Mouse (Mus musculus) forebrain, postnatal 0 days (tissue): Measurements from ENCODE around the gene Ncdn. TPM values are rescaled to one million over a fixed set of nuclear protein-coding genes. Genes with fewer than 3 reads are reported as not detected.

Experiments
- ATAC-seq: fragments of 200-750 bp; cut with Nextera tagmentation; 2 replicates; pipeline ENCODE4 v1.8.0; 2017; ENCODE audit warnings: mild to moderate bottlenecking, moderate library complexity
- DNase-seq: peaks from one replicate; pipeline ENCODE4 v3.0.0-alpha.2; 2015
- H3K27ac ChIP-seq: fragments of 300-500 bp; sonication (generic); 2 replicates; pipeline ENCODE4 v1.5.1; 2014; ENCODE audit warnings: low read depth, mild to moderate bottlenecking, antibody characterized with exemption, low read length, moderate library complexity, mixed read lengths
- H3K27me3 ChIP-seq: fragments of 300-500 bp; sonication (generic); 2 replicates; pipeline ENCODE4 v1.6.1; 2014; ENCODE audit warnings: mild to moderate bottlenecking, low read length, mixed read lengths; ENCODE audit not compliant: insufficient read depth
- H3K36me3 ChIP-seq: fragments of 300-500 bp; sonication (generic); 2 replicates; pipeline ENCODE4 v1.6.1; 2014; ENCODE audit warnings: mild to moderate bottlenecking, moderate library complexity; ENCODE audit not compliant: insufficient read depth
- H3K4me1 ChIP-seq: fragments of 300-500 bp; sonication (generic); 2 replicates; pipeline ENCODE4 v1.6.1; 2014; ENCODE audit warnings: antibody characterized with exemption; ENCODE audit not compliant: insufficient read depth
- H3K4me2 ChIP-seq: fragments of 300-500 bp; sonication (generic); 2 replicates; pipeline ENCODE4 v1.6.1; 2014; ENCODE audit warnings: low read depth, mild to moderate bottlenecking, moderate library complexity
- H3K4me3 ChIP-seq: fragments of 300-500 bp; sonication (generic); 2 replicates; pipeline ENCODE4 v1.5.1; 2014; ENCODE audit warnings: low read depth, low read length, mixed read lengths
- H3K9ac ChIP-seq: fragments of 300-500 bp; sonication (generic); 2 replicates; pipeline ENCODE4 v1.6.1; 2014; ENCODE audit warnings: mild to moderate bottlenecking
- H3K9me3 ChIP-seq: fragments of 300-500 bp; sonication (generic); 2 replicates; pipeline ENCODE4 v1.6.1; 2016; ENCODE audit warnings: low read length
- CTCF ChIP-seq: sonication (generic); IDR thresholded peaks from 2 replicates; pipeline ENCODE4 v1.5.1; 2016; ENCODE audit warnings: antibody characterized with exemption, control low read depth, low read depth
- WGBS: fragments of 180-500 bp; shearing (Covaris S2); extraction: QIAGEN DNeasy Blood & Tissue Kit; methylation state at CpG from one replicate; pipeline ENCODE4 v1.1.7; 2014; 5-methylcytosine and 5-hydroxymethylcytosine counted together
- polyA plus RNA-seq: library from polyadenylated mRNA; unstranded; fragments of >200 nt; fragmentation: Nextera tagmentation; extraction: Ambion mirVana; gene quantifications from 2 replicates; pipeline ENCODE4 v1.2.1, GENCODE M21; 2015
- total RNA-seq: library from RNA; depleted of rRNA; stranded (reverse); fragments of >200 nt; gene quantifications from 2 replicates; pipeline ENCODE4 v1.2.3, GENCODE M21; 2014

Ncdn gene
- total and polyA plus RNA-seq, 2 experiments from 2014 or later, result 223 to 339 TPM

DNA sequence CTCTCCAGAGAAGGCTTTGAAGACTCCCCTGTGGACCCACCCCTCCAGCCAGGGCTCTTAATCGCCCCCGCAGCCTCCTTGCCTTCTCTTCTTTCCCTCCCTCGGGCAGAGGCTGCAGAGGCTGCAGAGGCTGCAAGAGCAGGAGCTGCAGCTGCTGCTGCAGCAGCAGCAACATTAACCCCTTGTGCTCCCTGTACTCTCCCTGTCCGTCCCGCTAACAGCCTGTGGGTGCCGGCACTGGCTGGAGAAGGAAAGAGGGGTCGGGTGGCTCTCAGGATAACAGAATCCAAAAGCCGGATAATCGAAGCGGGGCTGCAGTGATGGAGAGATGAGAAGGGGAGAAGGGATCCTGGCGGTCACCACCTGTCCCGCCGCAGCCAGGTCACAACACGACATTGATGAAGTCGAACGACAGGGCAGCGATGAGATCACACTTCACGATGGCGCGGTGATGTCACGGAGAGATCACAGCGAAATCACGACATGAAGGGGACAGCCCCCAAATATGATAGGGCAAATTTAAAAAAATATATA is 563 bp downstream of the Ncdn start:
- no peak for DNase-seq
- 0 out of 2 replicates have a peak, but pooled peaks have one; percentile 1 for TF ChIP-seq CTCF
- Histone ChIP-seq H3K9me3 (no peaks in the 10 kb centered on the region), H3K4me2 (peak overlapping the region; percentile 96), H3K27me3 (no peaks in the 10 kb centered on the region), H3K4me1 (peaks cover 30% of the 10 kb centered on the region), H3K27ac (peak overlapping the region; percentile 94), H3K36me3 (peaks cover 24% of the 10 kb centered on the region), H3K4me3 (peak overlapping the region; percentile 69), H3K9ac (peak overlapping the region; percentile 74)
- under 1% methylated on average over 23 of the region's 23 CpGs for WGBS
- ATAC-seq, result no peak

DNA sequence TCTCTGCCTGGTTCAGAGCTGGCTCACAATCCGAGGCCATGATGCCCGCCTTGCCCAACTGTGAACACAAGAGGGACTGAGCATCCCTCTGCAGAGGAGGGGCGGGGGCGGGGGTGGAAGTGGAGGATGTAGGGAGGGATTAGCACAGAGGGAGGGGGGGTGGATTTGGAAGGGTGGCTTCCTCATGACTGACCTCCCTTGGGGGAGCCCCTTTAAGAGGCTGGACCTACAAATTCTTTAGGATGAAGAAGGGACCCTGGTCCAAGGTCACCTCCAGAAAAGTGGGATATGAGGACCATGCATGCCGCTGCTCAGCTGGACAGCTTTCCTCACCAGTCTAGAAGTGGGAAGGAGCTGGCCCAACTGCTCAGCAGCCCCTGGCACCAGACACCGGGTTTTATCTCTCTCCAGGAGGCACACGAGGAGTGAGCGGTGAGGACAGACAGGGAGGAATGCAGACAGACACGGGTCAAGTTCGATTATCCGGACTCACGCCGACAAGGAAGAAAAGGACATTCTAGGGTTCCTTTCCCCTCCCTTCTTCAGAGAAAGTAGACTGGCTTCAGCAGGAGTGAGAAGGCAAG is 1.1 kb downstream of the Ncdn start:
- H3K9me3 ChIP-seq, result no peaks in the 10 kb centered on the region

DNA sequence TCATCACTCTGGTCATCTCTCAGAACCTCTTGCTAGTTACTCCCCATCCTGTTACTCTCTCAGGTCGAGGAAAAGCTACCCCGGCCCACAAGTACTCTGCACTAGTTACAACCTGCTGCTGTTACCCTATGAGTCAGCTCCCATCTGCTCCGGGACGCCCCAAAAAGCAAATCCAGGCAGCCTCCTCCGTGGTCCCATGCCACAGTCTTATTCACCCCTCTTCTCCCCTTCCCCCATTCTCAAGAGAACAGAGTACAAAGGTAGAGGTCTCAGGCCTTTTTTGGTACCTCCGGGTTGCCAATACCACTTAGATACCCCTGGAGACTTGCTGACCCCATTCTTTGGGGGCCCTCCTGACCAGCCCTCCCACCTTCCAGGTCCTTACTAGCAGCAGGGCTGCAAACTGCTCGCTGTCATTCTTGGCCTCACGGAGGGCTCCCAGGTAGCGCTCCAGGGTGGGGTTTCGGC is 1.6 kb downstream of the Ncdn start:
- no peak overlapping the region for H3K27ac ChIP-seq

More for the DNA sequence above, 1.1 kb downstream of the Ncdn start:
- 10% methylated on average over 13 of the region's 13 CpGs for WGBS
- peaks cover 30% of the 10 kb centered on the region for H3K4me1 ChIP-seq
- H3K27me3 ChIP-seq, result no peaks in the 10 kb centered on the region
- peak overlapping the region; percentile 94; the same call in 1 of the 2 replicates for H3K27ac ChIP-seq
- DNase-seq (no peak), ATAC-seq (no peak)
- H3K4me3 ChIP-seq, result peak overlapping the region; percentile 69
- TF ChIP-seq CTCF, result 0 out of 2 replicates have a peak, but pooled peaks have one; percentile 22
- peaks cover 27% of the 10 kb centered on the region for H3K36me3 ChIP-seq
- H3K9ac ChIP-seq, result peak overlapping the region; percentile 74
- peak overlapping the region; percentile 96 for H3K4me2 ChIP-seq

DNA sequence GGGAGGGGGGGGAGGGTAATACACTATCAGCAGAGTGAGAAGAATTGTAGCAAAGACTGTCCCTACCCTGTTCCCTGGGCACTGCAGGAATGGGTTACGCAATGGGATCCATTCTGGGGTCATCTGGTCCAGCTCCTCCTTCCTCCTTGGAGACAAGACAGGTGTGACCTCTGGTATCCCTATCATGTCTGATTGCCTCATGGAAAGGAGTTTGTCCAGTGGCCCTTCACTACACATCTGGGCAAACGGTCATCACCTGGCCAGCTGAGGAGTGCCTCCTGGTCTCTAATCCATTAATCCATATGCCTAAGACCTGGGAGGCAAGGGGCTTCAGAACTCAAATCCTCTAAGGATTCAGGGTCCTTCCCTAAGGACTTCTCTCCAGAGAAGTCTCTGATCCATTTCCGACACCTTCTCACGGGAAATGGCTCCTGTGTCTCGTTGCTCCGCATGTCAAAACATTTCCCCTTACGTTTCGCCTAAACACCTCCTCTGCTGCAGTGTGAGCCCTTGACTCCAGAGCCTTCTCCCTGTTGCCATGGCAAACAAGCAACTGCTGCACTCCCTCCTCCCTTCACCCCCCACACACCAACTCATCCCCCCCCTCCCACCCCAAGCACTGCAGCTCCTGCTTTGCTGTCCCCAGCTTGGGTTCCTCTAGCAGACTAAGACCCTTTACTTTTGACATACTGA is 2.2 kb downstream of the Ncdn start:
- Histone ChIP-seq H3K4me3 (peak overlapping the region; percentile 69), H3K27me3 (no peaks in the 10 kb centered on the region), H3K27ac (no peak overlapping the region), H3K36me3 (peaks cover 37% of the 10 kb centered on the region), H3K4me2 (peak overlapping the region; percentile 96), H3K9me3 (no peaks in the 10 kb centered on the region), H3K4me1 (peaks cover 30% of the 10 kb centered on the region), H3K9ac (0 out of 2 replicates have a peak overlapping the region, but pooled peaks have one; percentile 74)
- ATAC-seq (no peak), DNase-seq (no peak)
- 52% methylated on average over 8 of the region's 8 CpGs for WGBS
- TF ChIP-seq CTCF, result no peak

More for the DNA sequence above, 1.6 kb downstream of the Ncdn start:
- Histone ChIP-seq H3K36me3 (peaks cover 31% of the 10 kb centered on the region), H3K4me1 (peaks cover 30% of the 10 kb centered on the region), H3K4me3 (peak overlapping the region; percentile 69), H3K27me3 (no peaks in the 10 kb centered on the region), H3K4me2 (peak overlapping the region; percentile 96), H3K9me3 (no peaks in the 10 kb centered on the region), H3K9ac (peak overlapping the region; percentile 74)
- TF ChIP-seq CTCF, result no peak
- 35% methylated on average over 10 of the region's 10 CpGs for WGBS
- no peak for DNase-seq
- ATAC-seq, result no peak

DNA sequence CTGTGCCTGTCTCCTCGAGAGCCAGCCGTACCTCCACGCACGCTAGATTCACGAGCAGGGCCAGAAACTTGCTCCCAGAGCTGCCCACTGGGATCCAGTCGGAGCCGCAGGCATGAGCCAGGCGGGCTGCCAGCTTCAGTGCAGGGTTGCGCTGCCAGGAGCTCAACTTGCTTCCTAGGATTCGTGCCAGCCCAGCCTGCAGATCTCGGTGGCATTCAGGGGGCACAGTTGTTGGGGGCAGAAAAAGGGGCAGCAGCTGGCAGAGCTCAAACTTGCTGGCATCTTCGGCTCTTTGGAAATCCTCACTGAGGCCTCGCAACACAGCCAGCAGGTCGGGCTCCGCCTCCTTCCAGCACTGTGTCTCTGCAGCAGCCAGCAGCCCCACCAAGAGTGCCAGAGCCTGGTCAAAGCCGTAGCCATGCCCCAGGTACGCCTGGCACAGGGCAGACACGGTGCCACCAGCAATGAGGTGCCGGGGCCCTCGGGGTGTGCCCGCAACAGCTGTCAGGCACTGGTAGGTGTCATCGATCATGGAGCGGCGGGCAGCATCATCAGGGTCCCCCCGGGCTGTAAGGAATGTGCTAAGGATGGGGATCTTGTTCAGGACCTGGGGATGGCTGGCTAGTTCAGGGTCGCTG is 3.1 kb downstream of the Ncdn start:
- WGBS, result 54% methylated on average over 26 of the region's 26 CpGs
- DNase-seq, result peak; percentile 79
- Histone ChIP-seq H3K27me3 (no peaks in the 10 kb centered on the region), H3K36me3 (peaks cover 45% of the 10 kb centered on the region), H3K9me3 (no peaks in the 10 kb centered on the region), H3K4me2 (peak overlapping the region; percentile 96), H3K4me3 (peak overlapping the region; percentile 20), H3K9ac (0 out of 2 replicates have a peak overlapping the region, but pooled peaks have one; percentile 33), H3K27ac (no peak overlapping the region), H3K4me1 (peaks cover 29% of the 10 kb centered on the region)
- TF ChIP-seq CTCF, result no peak
- no peak for ATAC-seq

DNA sequence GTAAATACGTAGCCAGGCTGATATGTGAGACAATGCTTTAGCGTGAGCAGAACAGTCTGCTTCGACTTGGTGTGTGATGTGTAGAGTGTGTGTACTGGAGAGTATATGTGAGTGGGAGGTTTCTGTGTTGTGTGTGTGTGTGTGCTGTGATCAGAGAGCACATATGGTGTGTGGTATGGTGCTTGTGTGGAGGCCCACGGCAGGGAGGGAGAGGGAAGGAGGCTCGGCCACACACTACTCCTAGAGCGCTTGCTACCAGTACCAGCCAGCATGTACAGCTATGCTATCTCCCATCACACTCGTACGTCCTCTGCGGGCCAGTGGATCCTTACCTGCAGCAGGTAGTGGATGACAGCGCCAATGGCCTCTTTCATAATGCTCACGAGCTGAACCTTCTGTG is 3.7 kb downstream of the Ncdn start:
- Histone ChIP-seq H3K9ac (peak overlapping the region; percentile 33), H3K4me3 (peak overlapping the region; percentile 20), H3K27ac (no peak overlapping the region)

More for the DNA sequence above, 3.7 kb downstream of the Ncdn start:
- 70% methylated on average over 11 of the region's 11 CpGs for WGBS
- no peak for TF ChIP-seq CTCF
- H3K27me3 ChIP-seq, result no peaks in the 10 kb centered on the region
- H3K9me3 ChIP-seq, result no peaks in the 10 kb centered on the region
- H3K4me2 ChIP-seq, result peak overlapping the region; percentile 96
- no peak for DNase-seq
- H3K4me1 ChIP-seq, result peaks cover 24% of the 10 kb centered on the region
- no peak for ATAC-seq
- peaks cover 51% of the 10 kb centered on the region for H3K36me3 ChIP-seq
